Mouse (Mus musculus): ENCODE results near the gene Tmem170b.

DNA sequence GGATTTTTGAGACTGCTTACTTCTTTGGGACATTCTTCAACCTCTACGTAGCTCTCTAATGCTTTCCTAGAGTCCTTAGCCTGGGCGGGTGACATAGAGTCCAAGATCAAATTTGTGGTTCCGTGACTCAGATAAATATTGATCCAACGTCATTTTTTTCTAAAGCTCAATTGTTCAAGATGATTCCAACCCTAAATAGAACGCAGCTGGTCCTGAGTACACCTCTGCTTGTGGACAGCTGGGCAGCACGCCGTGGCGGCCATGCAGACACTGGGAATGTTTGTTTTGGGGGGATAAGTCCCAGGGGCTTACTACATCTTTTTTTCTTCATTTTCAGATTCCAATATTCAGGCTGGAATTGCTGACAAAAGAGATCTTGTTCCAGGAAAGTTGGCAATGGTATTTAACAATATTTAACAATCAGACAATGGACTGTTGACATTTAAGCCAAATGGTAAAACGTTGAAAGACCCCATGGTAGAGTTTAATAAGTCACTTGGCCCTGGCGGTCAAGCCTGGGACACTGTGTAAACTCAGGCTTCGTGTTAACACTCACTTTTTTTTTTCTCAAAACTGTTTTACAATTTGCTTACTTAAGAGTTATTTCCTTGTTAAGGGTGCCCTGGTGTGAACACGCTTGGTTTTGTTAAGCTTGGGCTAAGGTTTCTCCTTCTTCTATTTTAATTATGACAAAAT, 75.3 kb downstream of the Tmem170b start:
- no peak for TF ChIP-seq CTCF (IDR thresholded peaks at IDR 0.05; ENCODE audit: low read depth)
- no peak for TF ChIP-seq EP300 (optimal IDR thresholded peaks at IDR 0.05)

Measured in stomach, postnatal 0 days (tissue).